ENCODE assay signal across 45 mouse cellular contexts in the genomic region with DNA sequence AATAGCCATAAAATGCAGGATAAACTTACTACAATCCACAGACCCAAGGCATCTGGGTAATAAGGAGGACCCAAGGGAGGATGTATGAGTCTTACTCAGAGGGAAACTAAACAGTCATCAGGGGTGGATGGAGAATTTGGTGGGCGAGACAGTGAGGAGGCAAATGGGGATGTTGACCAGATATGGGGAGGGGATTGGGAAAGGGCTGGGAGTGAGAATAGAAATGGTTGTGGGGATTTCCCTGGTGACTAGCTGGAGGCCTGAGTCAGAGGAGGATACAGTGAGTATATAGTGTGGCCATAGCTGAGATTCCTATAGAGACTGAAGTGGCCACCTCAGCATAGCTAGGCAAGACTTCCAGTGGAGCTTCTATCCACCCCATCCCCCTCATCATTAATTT. TPM values are rescaled to one million over a fixed set of nuclear protein-coding genes. Genes with fewer than 3 reads are reported as not detected.
"Had no signal": no experiment of that assay in that cellular context is flagged by ENCODE, and none has a peak within 500 bp of the region (broad histone marks: within the 10 kb centered on the region; RNA-seq: fewer than 3 reads in every experiment).

No protein-coding gene starts in this region.

- H3K4me3 ChIP-seq: limb, embryonic 10.5 days; limb, embryonic 12.5 days; limb, embryonic 13.5 days; limb, embryonic 15.5 days; liver, embryonic 12.5 days; liver, embryonic 13.5 days; liver, embryonic 15.5 days; lung, embryonic 15.5 days; megakaryocyte, embryonic 14.5 days; midbrain, embryonic 10.5 days; midbrain, embryonic 12.5 days; midbrain, embryonic 13.5 days; midbrain, embryonic 15.5 days; myocyte had no signal

- H3K36me3 ChIP-seq: limb, embryonic 10.5 days; limb, embryonic 12.5 days; limb, embryonic 13.5 days; limb, embryonic 15.5 days; liver, embryonic 12.5 days; liver, embryonic 13.5 days; liver, embryonic 15.5 days; lung, embryonic 15.5 days; midbrain, embryonic 10.5 days; midbrain, embryonic 12.5 days; midbrain, embryonic 13.5 days; midbrain, embryonic 15.5 days had no signal

- H3K9me3 ChIP-seq: limb, embryonic 10.5 days; limb, embryonic 13.5 days; limb, embryonic 15.5 days; liver, embryonic 12.5 days; liver, embryonic 13.5 days; liver, embryonic 15.5 days; lung, embryonic 15.5 days; megakaryocyte, embryonic 14.5 days; midbrain, embryonic 10.5 days; midbrain, embryonic 12.5 days; midbrain, embryonic 13.5 days; midbrain, embryonic 15.5 days had no signal

- ATAC-seq: liver, embryonic 12.5 days; liver, postnatal 0 days; lung, postnatal 0 days; midbrain, embryonic 13.5 days; midbrain, embryonic 15.5 days; midbrain, embryonic 16.5 days had no signal

- DNase-seq: left cerebral cortex, postnatal 4 days; liver; liver, embryonic 13.5 days; liver, postnatal 0 days; lung, adult 18-20 months; lung, adult 2 months; lung, embryonic 14.5 days; lung, postnatal 10 days; lung, postnatal 14 days; lung, postnatal 36 days; lung, postnatal 4 days; midbrain, embryonic 14.5 days had no signal

- H3K27me3 ChIP-seq: limb, embryonic 12.5 days; limb, embryonic 13.5 days; limb, embryonic 15.5 days; liver, embryonic 12.5 days; liver, embryonic 13.5 days; liver, embryonic 15.5 days; lung, embryonic 15.5 days; midbrain, embryonic 12.5 days; midbrain, embryonic 13.5 days; midbrain, embryonic 15.5 days had no signal

- H3K4me1 ChIP-seq: limb, embryonic 10.5 days; limb, embryonic 12.5 days; limb, embryonic 13.5 days; limb, embryonic 15.5 days; liver, embryonic 12.5 days; liver, embryonic 13.5 days; liver, embryonic 15.5 days; lung, embryonic 15.5 days; megakaryocyte, embryonic 14.5 days; midbrain, embryonic 10.5 days; midbrain, embryonic 12.5 days; midbrain, embryonic 13.5 days; midbrain, embryonic 15.5 days had no signal

- H3K27ac ChIP-seq: limb, embryonic 10.5 days; limb, embryonic 12.5 days; limb, embryonic 13.5 days; limb, embryonic 15.5 days; liver, embryonic 12.5 days; liver, embryonic 13.5 days; liver, embryonic 14.5 days; liver, embryonic 15.5 days; lung, embryonic 15.5 days; macrophage; midbrain, embryonic 10.5 days; midbrain, embryonic 12.5 days; midbrain, embryonic 13.5 days; midbrain, embryonic 15.5 days had no signal

RNA-seq across cellular contexts. Expression of a gene that starts 16.8 kb away (rescaled TPM):
- total RNA-seq: left cerebral cortex, postnatal 10 days; left cerebral cortex, postnatal 14 days; left cerebral cortex, postnatal 25 days; left cerebral cortex, postnatal 36 days; left cerebral cortex, postnatal 4 days; liver, adult 2 months; megakaryocyte, adult 5-6 weeks; megakaryocyte-erythroid progenitor cell, adult 5-6 weeks; midbrain, postnatal 0 days; monocyte, adult 5-6 weeks had no signal
- polyA plus RNA-seq: limb, embryonic 10.5 days; limb, embryonic 11.5 days; limb, embryonic 12.5 days; limb, embryonic 13.5 days; limb, embryonic 14.5 days; limb, embryonic 15.5 days; liver, adult 2 months; liver, embryonic 11.5 days; liver, embryonic 12.5 days; liver, embryonic 13.5 days; liver, embryonic 14.5 days; liver, embryonic 15.5 days; liver, embryonic 16.5 days; liver, postnatal 0 days; lung, adult 2 months; lung, embryonic 14.5 days; lung, embryonic 15.5 days; lung, embryonic 16.5 days; lung, postnatal 0 days; macrophage; midbrain, embryonic 10.5 days; midbrain, embryonic 11.5 days; midbrain, embryonic 12.5 days; midbrain, embryonic 13.5 days; midbrain, embryonic 14.5 days; midbrain, embryonic 15.5 days; midbrain, embryonic 16.5 days; midbrain, postnatal 0 days; myocyte; neural tube, embryonic 11.5 days had no signal
